Mouse (Mus musculus) cerebellum, adult (tissue): ENCODE measurements around the gene Fam149a.
A peak's percentile ranks its signal among the peaks of the same experiment; 100 is the strongest.

Experiments
- ATAC-seq: cut with Nextera tagmentation; 2 replicates; pipeline ENCODE4 v1.9.2; 2017; ENCODE audit warnings: mild to moderate bottlenecking, moderate library complexity, mixed read lengths; ENCODE audit not compliant: insufficient number of reproducible peaks, low FRiP score, low TSS enrichment

Gene Fam149a

GRCm38 (mm10) chr8:45381963-45382347, at the start of gene Fam149a:
Fam149a (minus strand) TSS chr8:45382291.
- ATAC-seq: 0 out of 2 replicates have a peak, but pooled peaks have one; percentile 9

- ATAC-seq: no peak
Observed at GRCm38 (mm10) chr8:45420151-45420550, 38.1 kb upstream of the Fam149a start.

- no peak for ATAC-seq
Observed at GRCm38 (mm10) chr8:45414965-45415364, 32.9 kb upstream of the Fam149a start.

GRCm38 (mm10) chr8:45410882-45411281, 28.8 kb upstream of the Fam149a start, which contains the start of gene Tlr3:
Tlr3 (minus strand) TSS chr8:45411080.
- ATAC-seq: no peak

- peak; percentile 71 for ATAC-seq
Observed at GRCm38 (mm10) chr8:45410146-45410880, 28.2 kb upstream of the Fam149a start.

- ATAC-seq: no peak
Observed at GRCm38 (mm10) chr8:45409702-45410101, 27.6 kb upstream of the Fam149a start.

- ATAC-seq: no peak
Observed at GRCm38 (mm10) chr8:45383250-45383649, 1.2 kb upstream of the Fam149a start.

- ATAC-seq: peak; percentile 49; the same call in 1 of the 2 replicates
Observed at GRCm38 (mm10) chr8:45381075-45381962, 772 bp downstream of the Fam149a start.

GRCm38 (mm10) chr8:45380598-45380997, 1.5 kb downstream of the Fam149a start:
- no peak for ATAC-seq

GRCm38 (mm10) chr8:45374071-45374470, 8.0 kb downstream of the Fam149a start:
- ATAC-seq: no peak

- ATAC-seq: no peak
Observed at GRCm38 (mm10) chr8:45367154-45367553, 14.9 kb downstream of the Fam149a start.

- no peak for ATAC-seq
Observed at GRCm38 (mm10) chr8:45363220-45363619, 18.9 kb downstream of the Fam149a start.

GRCm38 (mm10) chr8:45362323-45362722, 19.8 kb downstream of the Fam149a start:
- ATAC-seq: no peak

- ATAC-seq: no peak
Observed at GRCm38 (mm10) chr8:45359091-45359605, 22.9 kb downstream of the Fam149a start.

- peak; percentile 81 for ATAC-seq
Observed at GRCm38 (mm10) chr8:45358132-45358918, 23.8 kb downstream of the Fam149a start.

GRCm38 (mm10) chr8:45355809-45356208, 26.3 kb downstream of the Fam149a start:
- no peak for ATAC-seq

- peak; percentile 83 for ATAC-seq
Observed at GRCm38 (mm10) chr8:45345031-45345430, 37.1 kb downstream of the Fam149a start.

GRCm38 (mm10) chr8:45344298-45344697, 37.8 kb downstream of the Fam149a start:
- ATAC-seq: no peak

GRCm38 (mm10) chr8:45341630-45342628, 40.2 kb downstream of the Fam149a start:
- no peak for ATAC-seq
